Comparison of ENCODE assay signal across 29 mouse cellular contexts in the genomic region with DNA sequence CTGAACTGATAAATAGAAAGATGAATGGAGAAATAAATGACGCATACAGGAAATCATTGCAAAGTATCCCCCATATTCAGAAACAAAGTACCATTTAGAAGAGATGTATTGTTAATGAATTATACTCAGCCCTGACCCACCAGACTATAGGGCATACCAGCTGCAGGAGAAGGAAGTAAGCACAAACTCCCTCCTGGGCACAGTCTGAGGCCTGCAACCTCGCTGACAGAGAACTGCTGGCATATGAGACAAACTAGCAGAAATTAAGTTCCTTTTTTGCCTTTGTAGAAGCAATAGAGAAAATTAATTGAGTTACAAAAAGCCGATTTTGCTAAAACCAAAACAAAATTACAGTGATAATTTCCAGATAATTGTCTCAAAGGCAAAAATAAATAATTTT.
"Had no signal": no experiment of that assay in that cellular context is flagged by ENCODE, and none has a peak within 500 bp of the region (broad histone marks: within the 10 kb centered on the region; RNA-seq: fewer than 3 reads in every experiment).

No protein-coding gene starts in this region.

- H3K27me3 ChIP-seq: embryonic facial prominence, embryonic 12.5 days; embryonic facial prominence, embryonic 13.5 days; embryonic facial prominence, embryonic 15.5 days; forebrain, embryonic 12.5 days; forebrain, embryonic 13.5 days; forebrain, embryonic 15.5 days had no signal

- H3K9ac ChIP-seq: embryonic facial prominence, embryonic 12.5 days; embryonic facial prominence, embryonic 13.5 days; embryonic facial prominence, embryonic 15.5 days; forebrain, embryonic 12.5 days; forebrain, embryonic 13.5 days; forebrain, embryonic 15.5 days; forebrain, postnatal 0 days had no signal

- H3K36me3 ChIP-seq: embryonic facial prominence, embryonic 10.5 days; embryonic facial prominence, embryonic 12.5 days; embryonic facial prominence, embryonic 13.5 days; embryonic facial prominence, embryonic 15.5 days; forebrain, embryonic 10.5 days; forebrain, embryonic 12.5 days; forebrain, embryonic 15.5 days had no signal

- ATAC-seq: forebrain, embryonic 13.5 days; forebrain, embryonic 14.5 days; forebrain, embryonic 15.5 days; forebrain, postnatal 0 days had no signal

- H3K9me3 ChIP-seq: embryonic facial prominence, embryonic 10.5 days; embryonic facial prominence, embryonic 12.5 days; embryonic facial prominence, embryonic 13.5 days; embryonic facial prominence, embryonic 15.5 days; forebrain, embryonic 10.5 days; forebrain, embryonic 12.5 days; forebrain, embryonic 13.5 days; forebrain, embryonic 15.5 days had no signal

- H3K4me2 ChIP-seq: embryonic facial prominence, embryonic 12.5 days; embryonic facial prominence, embryonic 13.5 days; embryonic facial prominence, embryonic 15.5 days; forebrain, embryonic 12.5 days; forebrain, embryonic 13.5 days; forebrain, embryonic 15.5 days had no signal

- H3K27ac ChIP-seq: embryonic facial prominence, embryonic 10.5 days; embryonic facial prominence, embryonic 12.5 days; embryonic facial prominence, embryonic 13.5 days; embryonic facial prominence, embryonic 15.5 days; forebrain, embryonic 10.5 days; forebrain, embryonic 12.5 days; forebrain, embryonic 13.5 days; gastrocnemius, adult 2 months; heart, adult 2 months had no signal

- H3K4me1 ChIP-seq: embryonic facial prominence, embryonic 10.5 days; embryonic facial prominence, embryonic 12.5 days; embryonic facial prominence, embryonic 13.5 days; embryonic facial prominence, embryonic 15.5 days; forebrain, embryonic 10.5 days; forebrain, embryonic 12.5 days; forebrain, embryonic 13.5 days had no signal

- H3K4me3 ChIP-seq: embryonic facial prominence, embryonic 10.5 days; embryonic facial prominence, embryonic 12.5 days; embryonic facial prominence, embryonic 13.5 days; embryonic facial prominence, embryonic 15.5 days; erythroblast, embryonic 14.5 days; forebrain, embryonic 10.5 days; forebrain, embryonic 12.5 days; forebrain, embryonic 13.5 days; forebrain, embryonic 15.5 days; gastrocnemius, adult 2 months; heart, adult 2 months had no signal

- DNase-seq: cerebellum, adult 18-20 months; cerebellum, adult 2 months; cerebellum, adult 8-10 months; cerebellum, adult 9-10 months; cerebellum, adult 9-11 months; cerebellum, postnatal 10 days; cerebellum, postnatal 14 days; cerebellum, postnatal 25 days; cerebellum, postnatal 36 days; embryo, embryonic 11 days; forebrain, postnatal 0 days; gastrocnemius, adult 2 months; gastrocnemius, postnatal 10 days; gastrocnemius, postnatal 14 days; gastrocnemius, postnatal 25 days; gastrocnemius, postnatal 36 days; heart, adult 11 months; heart, adult 18-20 months; heart, adult 2 months had no signal
